Mouse (Mus musculus) embryo, embryonic 11.5 days (tissue): ENCODE results near the gene Dzip1.

ENCODE experiments used
- DNase-seq: peaks from one replicate; pipeline ENCODE4 v3.0.0-alpha.2; 2012; ENCODE audit warnings: low read depth, low spot score

Dzip1 gene

DNA sequence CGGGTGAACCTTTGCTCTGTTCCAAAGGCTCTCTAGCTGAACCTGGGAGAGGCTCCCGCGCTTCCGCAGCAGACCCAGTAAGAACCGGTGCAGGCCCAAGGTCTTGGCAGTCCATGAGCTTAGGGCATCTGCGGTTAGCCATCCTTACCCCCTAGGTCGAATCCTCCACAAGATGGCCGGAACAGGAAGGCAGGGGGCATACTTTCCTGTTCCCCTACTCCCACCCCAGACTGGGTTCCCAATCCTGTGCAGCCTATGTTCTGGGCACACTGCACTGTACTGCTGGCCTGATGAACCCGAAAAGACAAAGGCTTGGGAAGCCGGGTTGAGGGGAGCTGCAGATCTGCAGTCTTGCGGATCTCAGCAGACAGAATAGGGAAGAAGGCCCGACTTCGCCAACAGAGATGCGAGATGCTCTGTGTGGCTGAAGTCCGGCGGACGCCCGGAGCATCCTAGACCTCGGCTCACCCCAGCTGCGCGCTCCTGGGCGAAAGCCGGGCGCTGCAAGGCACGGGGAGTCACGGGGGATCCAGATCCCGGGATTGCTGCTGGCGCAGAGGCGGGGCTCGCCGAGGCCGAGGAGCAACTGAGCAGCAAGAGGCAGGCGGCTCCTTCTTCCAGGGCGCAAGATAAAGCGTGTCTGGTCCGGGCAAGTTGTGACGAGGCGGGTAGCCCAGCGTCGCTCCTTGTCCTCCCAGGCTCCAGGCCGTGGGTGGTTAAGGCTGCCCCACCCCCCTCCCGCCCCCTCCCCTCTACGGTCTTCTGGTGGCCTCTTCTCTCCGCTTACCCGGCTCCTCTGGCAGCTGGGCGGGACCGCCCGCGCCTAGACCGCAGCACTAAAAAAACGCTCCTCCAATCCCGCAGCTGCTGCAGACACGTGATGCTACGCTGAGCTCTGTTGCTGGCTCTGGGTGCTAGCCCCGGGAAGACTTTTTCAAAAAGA, at the start of gene Dzip1:
Gene Dzip1, minus strand, starts transcription at position 788 of the 943 bp plus-strand sequence.
- DNase-seq, result peak; percentile 73

GRCm38 (mm10) chr14:118972268-118972667, 47.0 kb upstream of the Dzip1 start:
- DNase-seq, result no peak

DNA sequence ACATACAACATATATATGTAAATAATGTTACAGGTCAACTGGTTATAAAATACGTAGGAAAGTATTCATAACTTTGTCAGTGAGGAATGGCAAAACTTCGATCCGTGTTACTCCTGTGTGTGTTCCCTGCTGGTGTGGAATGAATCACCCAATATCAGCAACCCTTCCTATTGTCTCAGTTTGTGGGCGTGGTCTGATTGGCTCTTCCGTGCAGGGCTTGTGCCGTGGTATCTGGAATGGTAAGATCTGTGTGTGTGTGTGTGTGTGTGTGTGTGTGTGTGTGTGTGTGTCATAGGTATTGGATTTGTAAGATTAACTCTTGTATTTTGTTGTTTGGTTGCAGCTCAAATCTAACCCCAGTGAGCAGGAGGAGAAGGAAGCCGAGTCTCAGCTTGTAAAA, 42.4 kb upstream of the Dzip1 start:
- DNase-seq, result no peak

- DNase-seq, result no peak
Measured at GRCm38 (mm10) chr14:118965356-118966000, 40.2 kb upstream of the Dzip1 start.

DNA sequence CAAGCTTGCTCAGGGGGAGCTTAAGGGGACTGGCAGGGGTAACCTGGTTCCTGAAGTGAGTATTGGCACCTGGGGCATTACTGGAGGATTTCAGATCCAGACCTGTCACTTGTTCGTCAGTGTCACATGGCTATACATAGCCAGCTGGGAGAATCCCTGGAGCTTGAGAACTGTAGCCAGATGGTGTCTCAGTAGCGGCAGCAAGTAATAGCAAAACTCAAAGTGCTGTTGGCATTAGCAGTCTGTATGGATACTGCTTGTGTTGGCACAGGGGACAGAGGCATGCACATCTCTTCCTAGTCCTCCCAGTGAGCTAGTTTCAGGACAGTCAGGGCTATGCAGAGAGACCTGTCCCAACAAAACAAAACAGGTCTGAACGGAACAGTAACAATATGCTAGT, 32.8 kb upstream of the Dzip1 start:
- DNase-seq, result no peak

- DNase-seq, result no peak
Measured at GRCm38 (mm10) chr14:118951912-118952583, 26.8 kb upstream of the Dzip1 start.

GRCm38 (mm10) chr14:118948841-118949240, 23.6 kb upstream of the Dzip1 start:
- DNase-seq, result no peak

GRCm38 (mm10) chr14:118944702-118945101, 19.4 kb upstream of the Dzip1 start:
- no peak for DNase-seq

- DNase-seq, result no peak
Measured at GRCm38 (mm10) chr14:118942076-118942475, 16.8 kb upstream of the Dzip1 start.

DNA sequence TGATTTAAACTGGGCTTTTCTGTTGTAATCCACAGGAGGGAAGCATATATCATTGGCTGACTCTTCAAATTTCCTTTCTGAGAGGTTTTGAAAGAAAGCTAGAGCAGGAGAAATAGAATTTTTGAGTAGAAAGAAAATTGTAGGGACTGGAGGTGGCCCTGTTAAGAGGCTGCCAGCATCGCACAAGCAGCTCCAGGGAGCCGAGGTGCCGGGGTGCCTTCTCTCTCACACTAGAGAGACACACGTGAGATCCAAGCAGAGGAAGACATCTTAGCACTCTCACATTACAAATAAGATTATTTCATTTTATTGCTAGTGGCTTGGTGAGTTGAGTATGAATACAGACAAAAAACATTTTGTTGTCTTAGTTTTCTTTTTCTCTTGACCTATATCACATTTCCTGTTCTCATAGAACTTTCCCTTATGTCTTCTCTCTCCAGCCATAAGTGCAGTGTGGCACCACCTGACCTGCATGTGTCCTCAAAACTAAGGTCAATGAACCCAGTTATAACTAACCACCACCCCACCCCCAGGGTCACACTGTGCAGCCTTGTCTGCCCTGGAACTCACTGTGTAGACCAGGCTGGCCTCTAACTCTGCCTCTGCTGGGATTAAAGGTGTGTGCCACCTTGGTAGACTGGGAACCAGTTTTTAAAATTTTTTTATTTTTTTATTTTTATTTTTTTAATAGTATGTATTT, 15.7 kb upstream of the Dzip1 start:
- DNase-seq, result no peak

GRCm38 (mm10) chr14:118938551-118938950, 13.3 kb upstream of the Dzip1 start:
- DNase-seq, result no peak

DNA sequence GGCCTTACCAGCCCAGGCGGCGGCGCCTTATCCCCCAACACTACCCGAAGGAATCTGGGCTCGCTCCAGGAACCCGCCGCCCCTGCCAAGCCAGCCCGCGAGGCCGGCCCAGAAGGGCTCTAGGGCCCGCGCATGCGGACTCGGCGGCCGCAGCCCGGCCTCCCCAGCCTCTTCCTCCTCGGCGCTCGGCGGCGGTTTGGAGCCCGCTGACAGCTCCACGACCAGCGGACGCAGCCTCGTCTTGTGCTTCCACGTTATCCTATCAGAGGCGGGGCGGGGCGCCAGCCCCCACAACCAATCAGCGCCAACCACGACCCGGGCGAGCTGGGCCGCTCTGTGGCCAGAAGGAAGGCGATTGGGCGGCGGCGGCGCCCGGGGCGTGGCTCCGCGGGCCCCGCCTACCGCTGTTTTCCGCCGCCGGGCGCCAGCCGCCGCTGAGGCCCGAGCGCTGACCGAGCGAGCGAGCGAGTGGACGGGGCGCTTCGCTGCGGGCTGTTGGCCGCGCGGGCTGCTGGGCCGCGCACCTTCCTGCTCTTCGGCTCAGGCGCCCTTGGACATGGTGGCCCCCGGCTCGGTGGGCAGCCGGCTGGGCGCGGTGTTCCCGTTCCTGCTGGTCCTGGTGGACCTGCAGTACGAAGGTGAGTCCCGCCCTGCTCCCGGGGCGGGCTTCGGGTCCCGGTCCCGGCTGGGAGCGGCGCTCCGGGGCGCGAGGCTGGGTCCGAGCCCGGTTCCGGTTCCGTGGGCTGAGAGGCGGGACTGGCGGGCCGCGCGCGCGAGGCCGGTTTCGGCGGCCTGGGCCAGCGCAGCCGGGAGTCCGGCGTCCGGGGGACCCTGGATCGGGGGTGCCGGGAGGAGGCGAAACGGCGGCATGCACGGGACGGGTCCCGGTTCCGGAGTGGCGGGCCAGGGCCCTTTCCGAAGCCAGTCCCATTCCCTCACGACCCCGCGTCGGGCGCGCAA, 12.6 kb upstream of the Dzip1 start, which contains the start of gene Dnajc3:
Gene Dnajc3, plus strand, starts transcription at position 444 of the 960 bp plus-strand sequence.
- DNase-seq, result peak; percentile 94

GRCm38 (mm10) chr14:118936952-118937351, 11.7 kb upstream of the Dzip1 start:
- no peak for DNase-seq

GRCm38 (mm10) chr14:118936236-118936635, 11.0 kb upstream of the Dzip1 start:
- DNase-seq, result no peak

DNA sequence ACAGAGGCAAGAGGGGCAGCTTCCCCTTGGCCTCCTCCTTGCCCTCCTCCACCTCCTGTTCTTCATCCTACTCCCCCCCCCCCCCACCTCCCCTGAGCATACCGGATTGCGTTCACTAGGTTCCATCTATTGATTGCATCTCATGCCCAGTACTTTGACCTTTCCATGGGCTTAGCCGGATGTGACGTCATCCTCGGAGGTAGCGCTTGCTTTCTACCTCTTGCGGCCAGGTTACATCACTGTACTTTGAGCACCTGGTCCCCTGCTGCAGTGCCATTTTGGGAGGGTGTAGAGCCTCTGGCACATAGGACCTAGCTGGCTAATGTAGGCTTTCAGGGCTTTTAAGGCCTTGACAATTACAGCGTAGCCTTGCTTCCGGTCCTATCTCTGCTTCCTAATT, 9.4 kb upstream of the Dzip1 start:
- no peak for DNase-seq

- no peak for DNase-seq
Measured at GRCm38 (mm10) chr14:118932956-118933355, 7.7 kb upstream of the Dzip1 start.

- no peak for DNase-seq
Measured at GRCm38 (mm10) chr14:118931181-118931580, 5.9 kb upstream of the Dzip1 start.

GRCm38 (mm10) chr14:118930777-118931176, 5.5 kb upstream of the Dzip1 start:
- DNase-seq, result no peak

DNA sequence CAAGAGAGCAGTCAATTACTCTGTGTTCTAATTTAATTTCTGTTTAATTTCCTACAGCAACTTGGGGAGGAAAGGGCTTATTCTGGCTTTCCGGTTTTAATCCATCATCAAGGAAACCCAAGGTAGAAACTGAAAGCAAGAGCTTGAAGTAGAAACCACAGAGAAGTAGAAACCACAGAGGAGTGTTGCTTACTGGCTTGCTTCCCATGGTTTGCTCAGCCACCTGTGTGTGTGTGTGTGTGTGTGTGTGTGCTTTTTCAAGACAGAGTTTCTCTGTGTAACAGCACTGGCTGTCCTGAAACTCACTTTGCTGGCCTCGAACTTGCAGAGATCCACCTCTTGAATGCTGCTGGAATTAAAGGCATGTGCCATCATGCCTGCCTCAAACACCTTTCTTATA, 4.5 kb upstream of the Dzip1 start:
- DNase-seq, result no peak

DNA sequence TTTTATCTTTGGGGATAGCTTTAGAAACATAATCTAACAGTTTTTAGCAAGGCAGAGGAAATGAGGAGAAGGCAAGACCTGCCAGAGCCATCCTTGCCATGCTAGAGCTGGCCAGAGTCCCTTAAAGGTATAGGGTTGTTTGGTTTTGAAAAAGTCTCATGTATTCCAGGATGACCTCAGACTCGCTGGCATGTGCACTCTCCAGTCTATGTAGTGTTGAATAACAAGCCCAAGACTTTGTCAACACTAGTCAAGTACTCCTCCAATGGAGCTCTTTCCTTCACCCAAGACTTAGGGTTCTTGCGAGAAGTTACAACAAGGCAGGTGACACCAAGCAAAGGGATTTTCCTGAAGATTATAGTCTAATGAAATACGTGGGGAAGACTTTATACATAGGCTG, 3.3 kb upstream of the Dzip1 start:
- DNase-seq, result no peak
